Mouse (Mus musculus) bone marrow, adult 2 months (tissue): Measurements from ENCODE around the gene Kdm4b. TPM values are rescaled to one million over a fixed set of nuclear protein-coding genes. Genes with fewer than 3 reads are reported as not detected.

Experiments used
- H3K27ac ChIP-seq: fragments of 200-500 bp; 2 replicates; pipeline ENCODE4 v1.5.1; 2012; ENCODE audit warnings: low read depth, mild to moderate bottlenecking, control low read depth, inconsistent platforms, low read length; ENCODE audit not compliant: control insufficient read depth, poor library complexity, insufficient read depth
- H3K4me1 ChIP-seq: fragments of 200-500 bp; 2 replicates; pipeline ENCODE4 v1.6.1; 2011; ENCODE audit warnings: low read length; ENCODE audit not compliant: control insufficient read depth, insufficient read depth
- H3K4me3 ChIP-seq: fragments of 200-500 bp; replicated peaks from 2 replicates; pipeline ENCODE3; 2011; ENCODE audit warnings: mild to moderate bottlenecking, low read depth, low read length, control low read depth; ENCODE audit not compliant: control insufficient read depth
- CTCF ChIP-seq: fragments of 200-500 bp; IDR thresholded peaks from 2 replicates; pipeline ENCODE4 v1.5.1; 2011; ENCODE audit warnings: low read length, control low read depth; ENCODE audit not compliant: control insufficient read depth, insufficient read depth
- POLR2A ChIP-seq: fragments of 200-500 bp; IDR thresholded peaks from 2 replicates; pipeline ENCODE4 v1.6.1; 2011; ENCODE audit warnings: low read depth, mild to moderate bottlenecking, control low read depth, low read length, borderline replicate concordance; ENCODE audit not compliant: control insufficient read depth
- WGBS: fragments of 180-500 bp; shearing (Covaris S2); methylation state at CpG from one replicate; pipeline ENCODE4 v1.1.7; 2018; 5-methylcytosine and 5-hydroxymethylcytosine counted together
- polyA plus RNA-seq: library from polyadenylated mRNA; stranded (reverse); fragments of >200 nt; gene quantifications from 2 replicates; pipeline ENCODE4 v1.2.4, GENCODE M21; 2011; ENCODE audit warnings: low replicate concordance; ENCODE audit not compliant: missing spikeins, insufficient read depth, insufficient read length

The Kdm4b gene
- polyA plus RNA-seq, 1 experiment = 74.9 TPM

- WGBS = 66% methylated on average over 4 of the region's 4 CpGs
- H3K4me1 ChIP-seq = peaks cover 9% of the 10 kb centered on the region
- TF ChIP-seq POLR2A (no peak), CTCF (no peak)
- H3K27ac ChIP-seq = peak within 1 kb of the TSS; percentile 45
- no peak within 1 kb of the TSS for H3K4me3 ChIP-seq
These were observed 33.2 kb upstream of the Kdm4b start, which contains the start of gene Plin3 for GRCm38 (mm10) chr17:56292531-56293222. Gene Plin3 (minus strand): TSS chr17:56292873.

GRCm38 (mm10) chr17:56293291-56293690, 32.6 kb upstream of the Kdm4b start:
- TF ChIP-seq CTCF (no peak), POLR2A (no peak)
- Histone ChIP-seq H3K4me1 (peaks cover 8% of the 10 kb centered on the region), H3K4me3 (no peak overlapping the region), H3K27ac (no peak overlapping the region; the same call in 1 of the 2 replicates)
- WGBS = 18% methylated on average over 1 of the region's 1 CpGs

- H3K4me1 ChIP-seq = peaks cover 6% of the 10 kb centered on the region
- TF ChIP-seq POLR2A (no peak), CTCF (no peak)
- no peak overlapping the region for H3K4me3 ChIP-seq
- no peak overlapping the region for H3K27ac ChIP-seq
- WGBS = 91% methylated on average over 19 of the region's 19 CpGs
These were observed 31.6 kb upstream of the Kdm4b start for GRCm38 (mm10) chr17:56294241-56294640.

GRCm38 (mm10) chr17:56296201-56296600, 29.7 kb upstream of the Kdm4b start:
- Histone ChIP-seq H3K27ac (no peak overlapping the region), H3K4me1 (peaks cover 6% of the 10 kb centered on the region), H3K4me3 (no peak overlapping the region)
- TF ChIP-seq POLR2A (no peak), CTCF (no peak)
- 52% methylated on average over 1 of the region's 1 CpGs for WGBS

GRCm38 (mm10) chr17:56298238-56298637, 27.6 kb upstream of the Kdm4b start:
- Histone ChIP-seq H3K27ac (no peak overlapping the region), H3K4me1 (no peaks in the 10 kb centered on the region; the same call in 1 of the 2 replicates), H3K4me3 (no peak overlapping the region)
- WGBS = 81% methylated on average over 1 of the region's 1 CpGs
- no peak for TF ChIP-seq POLR2A
- no peak for TF ChIP-seq CTCF

GRCm38 (mm10) chr17:56300186-56300585, 25.7 kb upstream of the Kdm4b start, which contains the start of gene Arrdc5:
Gene Arrdc5 (minus strand): TSS chr17:56300286.
- no peak within 1 kb of the TSS for H3K27ac ChIP-seq
- H3K4me3 ChIP-seq = no peak within 1 kb of the TSS
- 85% methylated on average over 9 of the region's 9 CpGs for WGBS
- TF ChIP-seq POLR2A = no peak
- no peak for TF ChIP-seq CTCF
- no peaks in the 10 kb centered on the region; the same call in 1 of the 2 replicates for H3K4me1 ChIP-seq

- no peak overlapping the region for H3K4me3 ChIP-seq
- no peaks in the 10 kb centered on the region; the same call in 1 of the 2 replicates for H3K4me1 ChIP-seq
- 58% methylated on average over 13 of the region's 13 CpGs for WGBS
- no peak overlapping the region for H3K27ac ChIP-seq
- TF ChIP-seq CTCF (no peak), POLR2A (no peak)
These were observed 23.4 kb upstream of the Kdm4b start for GRCm38 (mm10) chr17:56302363-56302996.

GRCm38 (mm10) chr17:56303160-56303846, 22.6 kb upstream of the Kdm4b start, which contains the start of gene Uhrf1:
Gene Uhrf1 (plus strand): TSS chr17:56303321.
- H3K4me3 ChIP-seq = peak within 1 kb of the TSS; percentile 97
- TF ChIP-seq CTCF (no peak), POLR2A (peak; percentile 54; the same call in 1 of the 2 replicates)
- H3K4me1 ChIP-seq = no peaks in the 10 kb centered on the region; the same call in 1 of the 2 replicates
- WGBS = under 1% methylated on average over 43 of the region's 43 CpGs
- peak within 1 kb of the TSS; percentile 79 for H3K27ac ChIP-seq
